Mouse (Mus musculus): ENCODE measurements around the gene Poc1a.
A peak's percentile ranks its signal among the peaks of the same experiment; 100 is the strongest.

Poc1a gene

GRCm38 (mm10) chr9:106339173-106339558 lies 58.3 kb downstream of the Poc1a start:
- no peak for DNase-seq

GRCm38 (mm10) chr9:106339730-106340129 lies 58.9 kb downstream of the Poc1a start:
- DNase-seq, result no peak

GRCm38 (mm10) chr9:106340501-106341312 lies 59.8 kb downstream of the Poc1a start:
- DNase-seq, result no peak

GRCm38 (mm10) chr9:106341313-106341686 lies 60.4 kb downstream of the Poc1a start:
- DNase-seq, result no peak

- no peak for DNase-seq
These were observed 61.7 kb downstream of the Poc1a start for GRCm38 (mm10) chr9:106342573-106342972.

GRCm38 (mm10) chr9:106345167-106345566 lies 64.3 kb downstream of the Poc1a start:
- no peak for DNase-seq

GRCm38 (mm10) chr9:106345630-106346029 lies 64.8 kb downstream of the Poc1a start:
- DNase-seq, result no peak

GRCm38 (mm10) chr9:106348281-106348680 lies 67.4 kb downstream of the Poc1a start:
- DNase-seq, result no peak

GRCm38 (mm10) chr9:106349075-106349474 lies 68.2 kb downstream of the Poc1a start:
- DNase-seq, result peak; percentile 56

GRCm38 (mm10) chr9:106351178-106351577 lies 70.3 kb downstream of the Poc1a start:
- DNase-seq, result peak; percentile 16

- DNase-seq, result no peak
These were observed 72.9 kb downstream of the Poc1a start for GRCm38 (mm10) chr9:106353779-106354178.

- DNase-seq, result no peak
These were observed 73.9 kb downstream of the Poc1a start for GRCm38 (mm10) chr9:106354810-106355209.

GRCm38 (mm10) chr9:106355217-106355974 lies 74.5 kb downstream of the Poc1a start:
- no peak for DNase-seq

- DNase-seq, result no peak
These were observed 75.1 kb downstream of the Poc1a start for GRCm38 (mm10) chr9:106355975-106356286.

GRCm38 (mm10) chr9:106356323-106356844 lies 75.5 kb downstream of the Poc1a start:
- DNase-seq, result no peak

GRCm38 (mm10) chr9:106357167-106357566 lies 76.3 kb downstream of the Poc1a start:
- DNase-seq, result no peak

- DNase-seq, result no peak
These were observed 78.4 kb downstream of the Poc1a start for GRCm38 (mm10) chr9:106359297-106359696.

GRCm38 (mm10) chr9:106361140-106361539 lies 80.3 kb downstream of the Poc1a start:
- no peak for DNase-seq

- DNase-seq, result no peak
These were observed 84.5 kb downstream of the Poc1a start for GRCm38 (mm10) chr9:106365333-106365732.

GRCm38 (mm10) chr9:106366188-106366587 lies 85.3 kb downstream of the Poc1a start:
- no peak for DNase-seq

GRCm38 (mm10) chr9:106367001-106367400 lies 86.1 kb downstream of the Poc1a start:
- no peak for DNase-seq

- peak; percentile 99 for DNase-seq
These were observed 86.8 kb downstream of the Poc1a start for GRCm38 (mm10) chr9:106367592-106368111.

- peak; percentile 88 for DNase-seq
These were observed 87.4 kb downstream of the Poc1a start, which contains the start of gene Dusp7 for GRCm38 (mm10) chr9:106368112-106368717. Dusp7 (plus strand) TSS chr9:106368632.

Measured in kidney, adult 18-20 months (tissue).